Comparison of ENCODE assay signal across 10 mouse cellular contexts in genomic region chr6:34383401-34383800, GRCm38 (mm10). TPM values are rescaled to one million over a fixed set of nuclear protein-coding genes. Genes with fewer than 3 reads are reported as not detected.
DNase-seq lines count a peak whose midpoint lies in the region; ATAC-seq and TF ChIP-seq lines count a peak whose summit lies in the region.
"Had no signal": no experiment of that assay in that cellular context is flagged by ENCODE, and none has a peak within 500 bp of the region (broad histone marks: within the 10 kb centered on the region; RNA-seq: fewer than 3 reads in every experiment).

No protein-coding gene starts in this region.

- H3K9me3 ChIP-seq in kidney, embryonic 14.5 days (ENCODE audit: control insufficient read depth, low read length) = no peaks in the 10 kb centered on the region
- H3K9me3 ChIP-seq in stomach, embryonic 14.5 days (ENCODE audit: control insufficient read depth, low read depth, low read length) = no peaks in the 10 kb centered on the region
- H3K9me3 ChIP-seq in stomach, postnatal 0 days (ENCODE audit: control insufficient read depth, low read length) = no peaks in the 10 kb centered on the region
- H3K9me3 ChIP-seq in neural tube, embryonic 15.5 days (replicated peaks) = no peaks in the 10 kb centered on the region

- DNase-seq in gastrocnemius, adult 2 months = no peak
- DNase-seq in gastrocnemius, postnatal 25 days = no peak
- no peak for DNase-seq in kidney, postnatal 14 days
- no peak for DNase-seq in stomach, postnatal 0 days (ENCODE audit: low spot score)
- no peak for DNase-seq in spleen, postnatal 14 days (ENCODE audit: low spot score in 2 of 2)

- peaks cover 3% of the 10 kb centered on the region; the same call in 1 of the 2 replicates for H3K36me3 ChIP-seq in kidney, embryonic 14.5 days (ENCODE audit: control insufficient read depth, insufficient read depth, low read length)
- no peaks in the 10 kb centered on the region for H3K36me3 ChIP-seq in stomach, embryonic 14.5 days (ENCODE audit: control insufficient read depth, insufficient read depth, low read length)
- 0 out of 2 replicates have a peak, but pooled peaks cover 3% of the 10 kb centered on the region for H3K36me3 ChIP-seq in stomach, postnatal 0 days (ENCODE audit: control insufficient read depth, insufficient read depth, low read length)
- no peaks in the 10 kb centered on the region for H3K36me3 ChIP-seq in neural tube, embryonic 15.5 days

- peak overlapping the region; percentile 92; the same call in 1 of the 2 replicates for H3K27ac ChIP-seq in gastrocnemius, adult 2 months
- no peak overlapping the region for H3K27ac ChIP-seq in kidney, embryonic 14.5 days (ENCODE audit: low read depth, low read length)
- no peak overlapping the region for H3K27ac ChIP-seq in stomach, embryonic 14.5 days (ENCODE audit: low read length)
- H3K27ac ChIP-seq in stomach, postnatal 0 days (replicated peaks) = no peak overlapping the region
- no peak overlapping the region for H3K27ac ChIP-seq in neural tube, embryonic 15.5 days (replicated peaks)

- H3K27me3 ChIP-seq in kidney, embryonic 14.5 days (ENCODE audit: control insufficient read depth, insufficient read depth, low read length) = no peaks in the 10 kb centered on the region
- H3K27me3 ChIP-seq in stomach, embryonic 14.5 days (ENCODE audit: control insufficient read depth, insufficient read depth, low read length) = no peaks in the 10 kb centered on the region
- no peaks in the 10 kb centered on the region for H3K27me3 ChIP-seq in stomach, postnatal 0 days (ENCODE audit: control insufficient read depth, insufficient read depth, low read length)
- H3K27me3 ChIP-seq in neural tube, embryonic 15.5 days (replicated peaks) = no peaks in the 10 kb centered on the region

- TF ChIP-seq CTCF in gastrocnemius, adult 2 months (IDR thresholded peaks at IDR 0.05) = no peak
- no peak for TF ChIP-seq CTCF in stomach, postnatal 0 days (IDR thresholded peaks at IDR 0.05; ENCODE audit: low read depth)

- WGBS in kidney, embryonic 14.5 days = 45% methylated on average over 8 of the region's 8 CpGs
- 46% methylated on average over 8 of the region's 8 CpGs for WGBS in stomach, embryonic 14.5 days
- WGBS in stomach, postnatal 0 days = 41% methylated on average over 8 of the region's 8 CpGs
- WGBS in neural tube, embryonic 15.5 days = 54% methylated on average over 8 of the region's 8 CpGs

- no peak for TF ChIP-seq EP300 in stomach, postnatal 0 days (optimal IDR thresholded peaks at IDR 0.05)

- peak overlapping the region; percentile 79; the same call in 1 of the 2 replicates for H3K4me2 ChIP-seq in kidney, embryonic 14.5 days (replicated peaks; ENCODE audit: low read depth, low read length)
- peak overlapping the region; percentile 74 for H3K4me2 ChIP-seq in stomach, embryonic 14.5 days (replicated peaks; ENCODE audit: low read depth, low read length)
- no peak overlapping the region for H3K4me2 ChIP-seq in stomach, postnatal 0 days (replicated peaks; ENCODE audit: low read depth)
- peak overlapping the region; percentile 66 for H3K4me2 ChIP-seq in neural tube, embryonic 15.5 days

- H3K4me1 ChIP-seq in kidney, embryonic 14.5 days (ENCODE audit: control insufficient read depth, insufficient read depth, low read length) = peaks cover 5% of the 10 kb centered on the region; the same call in 1 of the 2 replicates
- no peaks in the 10 kb centered on the region for H3K4me1 ChIP-seq in stomach, embryonic 14.5 days (ENCODE audit: control insufficient read depth, insufficient read depth, low read length)
- no peaks in the 10 kb centered on the region for H3K4me1 ChIP-seq in stomach, postnatal 0 days (replicated peaks; ENCODE audit: control insufficient read depth, insufficient read depth)
- H3K4me1 ChIP-seq in neural tube, embryonic 15.5 days = peaks cover 15% of the 10 kb centered on the region

- no peak overlapping the region for H3K9ac ChIP-seq in kidney, embryonic 14.5 days (ENCODE audit: low read depth, low read length)
- no peak overlapping the region for H3K9ac ChIP-seq in stomach, embryonic 14.5 days (replicated peaks; ENCODE audit: low read depth, low read length)
- H3K9ac ChIP-seq in stomach, postnatal 0 days (ENCODE audit: low read length) = no peak overlapping the region
- no peak overlapping the region for H3K9ac ChIP-seq in neural tube, embryonic 15.5 days (replicated peaks)

- intact Hi-C loops in gastrocnemius, adult 2 months (cut with DNase I) = no loop called here

- no peak for ATAC-seq in kidney, embryonic 14.5 days (ENCODE audit: low FRiP score, low TSS enrichment)
- no peak for ATAC-seq in stomach, embryonic 14.5 days (ENCODE audit: insufficient number of reproducible peaks, insufficient read depth, low FRiP score, low read depth)
- ATAC-seq in stomach, postnatal 0 days (ENCODE audit: low FRiP score, low TSS enrichment) = no peak
- ATAC-seq in neural tube, embryonic 15.5 days (ENCODE audit: low FRiP score) = no peak

- peak overlapping the region; percentile 89 for H3K4me3 ChIP-seq in gastrocnemius, adult 2 months
- no peak overlapping the region for H3K4me3 ChIP-seq in kidney, embryonic 14.5 days (ENCODE audit: low read length)
- no peak overlapping the region for H3K4me3 ChIP-seq in stomach, embryonic 14.5 days (ENCODE audit: low read depth, low read length)
- no peak overlapping the region for H3K4me3 ChIP-seq in stomach, postnatal 0 days (ENCODE audit: low read depth, low read length)
- no peak overlapping the region for H3K4me3 ChIP-seq in neural tube, embryonic 15.5 days (replicated peaks)

RNA-seq across cellular contexts. Expression of gene Akr1b10, which starts 0.6 kb away (rescaled TPM):
- total RNA-seq in gastrocnemius, adult 2 months (2021) = 10 to 100 TPM; 48.5 to 62.6 TPM
- total RNA-seq in gastrocnemius, postnatal 25 days (2021) = 10 to 100 TPM; 47.3 to 53.4 TPM
- 24.2 and 27.6 TPM in 2 replicates for polyA plus RNA-seq in kidney, embryonic 14.5 days (2014; fragmentation: Nextera tagmentation; extraction: Ambion mirVana)
- polyA plus RNA-seq in stomach, embryonic 14.5 days (2014; fragmentation: Nextera tagmentation; extraction: Ambion mirVana) = 21.8 and 22.9 TPM in 2 replicates
- 18.3 and 20.0 TPM in 2 replicates for polyA plus RNA-seq in stomach, postnatal 0 days (2015; fragmentation: Nextera tagmentation; extraction: Ambion mirVana)
- 13.7 and 16.0 TPM in 2 replicates for polyA plus RNA-seq in neural tube, embryonic 15.5 days (2015; fragmentation: Nextera tagmentation; extraction: Ambion mirVana)

RNA-seq across cellular contexts. Expression of gene Akr1b7, which starts 28.7 kb away (rescaled TPM):
- total RNA-seq in gastrocnemius, adult 2 months (2021) = not detected
- total RNA-seq in gastrocnemius, postnatal 25 days (2021) = not detected
- polyA plus RNA-seq in kidney, embryonic 14.5 days (2014; fragmentation: Nextera tagmentation; extraction: Ambion mirVana) = 32.1 and 33.8 TPM in 2 replicates
- not detected in 2 replicates for polyA plus RNA-seq in stomach, embryonic 14.5 days (2014; fragmentation: Nextera tagmentation; extraction: Ambion mirVana)
- polyA plus RNA-seq in stomach, postnatal 0 days (2015; fragmentation: Nextera tagmentation; extraction: Ambion mirVana) = 0.17 and 1.2 TPM in 2 replicates
- polyA plus RNA-seq in neural tube, embryonic 15.5 days (2015; fragmentation: Nextera tagmentation; extraction: Ambion mirVana) = 0.35 and 0.65 TPM in 2 replicates
- total RNA-seq: layer of hippocampus, postnatal 14 days had no signal
- polyA plus RNA-seq: forebrain, embryonic 16.5 days had no signal

RNA-seq across cellular contexts. Expression of gene Akr1b8, which starts 29.5 kb away (rescaled TPM):
- total RNA-seq in gastrocnemius, adult 2 months (2021) = 1 to 10 TPM; 1.7 to 1.9 TPM
- 1 to 10 TPM; 1.6 to 3.7 TPM for total RNA-seq in gastrocnemius, postnatal 25 days (2021)
- polyA plus RNA-seq in kidney, embryonic 14.5 days (2014; fragmentation: Nextera tagmentation; extraction: Ambion mirVana) = 14.9 and 15.6 TPM in 2 replicates
- polyA plus RNA-seq in stomach, embryonic 14.5 days (2014; fragmentation: Nextera tagmentation; extraction: Ambion mirVana) = 6.6 and 8.0 TPM in 2 replicates
- polyA plus RNA-seq in stomach, postnatal 0 days (2015; fragmentation: Nextera tagmentation; extraction: Ambion mirVana) = 96.1 and 112 TPM in 2 replicates
- 4.7 and 5.7 TPM in 2 replicates for polyA plus RNA-seq in neural tube, embryonic 15.5 days (2015; fragmentation: Nextera tagmentation; extraction: Ambion mirVana)

Comparison
In these comparisons a context has a peak if more than half of its experiments do, and no peak if none do; other contexts are left out.
1. RNA of gene Akr1b7, which starts 28.7 kb away (polyA plus RNA-seq): 32.1 to 33.8 TPM in kidney, embryonic 14.5 days; 0.35 to 0.65 TPM in neural tube, embryonic 15.5 days, 0.17 to 1.2 TPM in stomach, postnatal 0 days and not detected in stomach, embryonic 14.5 days; every median in the first group is over 10 times any median in the second.